Mouse (Mus musculus) kidney, adult 8-10 months (tissue): Measurements from ENCODE around the gene Ccdc177.
A peak's percentile ranks its signal among the peaks of the same experiment; 100 is the strongest.
"Not testable (repeated sequence)": the region's sequence is repeated elsewhere in the genome, so short reads cannot be mapped to it uniquely, and the experiment has no call there.

Source experiments
- DNase-seq, 2 experiments: peaks; one replicate each; pipeline ENCODE4 v3.0.0; 2022

The Ccdc177 gene

DNA sequence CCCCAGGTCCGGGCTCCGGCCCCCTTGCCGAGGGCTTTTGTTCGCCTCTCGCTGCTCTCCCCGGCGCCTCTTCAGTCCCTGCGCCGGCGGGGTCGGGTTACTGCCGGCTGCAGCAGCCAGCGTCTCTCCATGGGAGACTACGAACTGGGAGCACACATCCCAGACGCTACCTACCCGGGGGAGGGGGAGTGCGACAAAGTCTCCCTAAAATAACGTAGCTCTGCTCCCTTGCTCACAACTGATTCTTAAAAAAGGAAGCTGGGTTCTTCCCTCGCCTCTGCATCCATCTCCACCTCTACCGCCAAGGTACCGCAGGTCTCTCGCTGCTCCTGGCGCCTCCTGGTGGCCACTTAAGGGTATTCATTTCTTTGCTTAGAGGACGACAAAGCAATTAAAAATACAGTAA, at the start of gene Ccdc177:
Ccdc177 (minus strand) TSS at position 292 of the 406 bp plus-strand sequence.
- peak; percentile 64 to 78 for DNase-seq

DNA sequence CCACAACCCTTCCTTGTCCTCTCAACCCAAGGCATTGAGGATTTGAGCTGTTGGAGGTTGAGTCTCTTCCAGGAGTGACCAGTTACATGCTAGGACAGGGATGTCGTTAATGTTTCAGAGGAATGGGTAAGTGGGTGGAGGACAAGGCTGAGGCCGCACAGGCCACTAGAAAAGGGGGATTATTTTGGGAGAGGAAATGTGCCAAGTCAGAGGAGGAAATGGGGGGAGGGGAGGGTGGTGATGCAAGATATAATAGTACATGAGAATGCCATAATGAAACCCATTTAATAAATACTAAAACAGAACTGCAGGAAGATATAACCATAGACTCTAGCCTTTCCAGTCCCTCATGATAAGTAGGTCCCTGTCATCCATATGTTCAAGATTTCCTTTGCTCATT, 49.5 kb upstream of the Ccdc177 start:
- no peak for DNase-seq

DNA sequence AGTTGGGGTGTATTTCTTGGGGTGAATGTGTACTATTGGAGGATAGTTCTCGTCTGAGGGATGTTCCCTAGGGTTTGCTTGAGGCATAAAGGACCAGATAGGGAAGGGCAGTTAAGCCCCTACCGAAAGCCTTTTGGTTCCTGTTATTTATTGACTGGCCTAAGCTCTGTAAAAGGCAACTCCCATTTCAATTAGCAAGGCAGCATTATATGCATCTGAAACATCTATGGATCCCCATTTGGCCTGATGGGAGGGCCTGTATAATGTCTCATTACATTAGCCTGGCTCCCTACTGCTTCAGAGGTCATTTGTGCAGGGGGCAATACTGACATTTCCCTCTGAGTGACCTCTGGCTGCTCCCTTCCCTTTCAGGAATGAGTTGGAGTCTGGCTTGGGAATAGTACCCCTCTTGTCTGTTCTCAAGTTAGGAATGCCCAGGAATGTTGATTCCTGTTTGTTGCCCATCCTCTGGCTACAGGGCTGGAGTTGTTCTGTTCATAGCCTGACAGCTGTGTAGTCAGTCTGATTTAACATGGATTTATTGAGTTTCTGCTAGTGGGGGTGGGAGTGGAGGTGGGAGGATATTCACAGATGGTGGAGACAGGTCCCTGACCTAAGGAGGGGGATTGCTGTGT, 47.1 kb upstream of the Ccdc177 start:
- no peak for DNase-seq

DNA sequence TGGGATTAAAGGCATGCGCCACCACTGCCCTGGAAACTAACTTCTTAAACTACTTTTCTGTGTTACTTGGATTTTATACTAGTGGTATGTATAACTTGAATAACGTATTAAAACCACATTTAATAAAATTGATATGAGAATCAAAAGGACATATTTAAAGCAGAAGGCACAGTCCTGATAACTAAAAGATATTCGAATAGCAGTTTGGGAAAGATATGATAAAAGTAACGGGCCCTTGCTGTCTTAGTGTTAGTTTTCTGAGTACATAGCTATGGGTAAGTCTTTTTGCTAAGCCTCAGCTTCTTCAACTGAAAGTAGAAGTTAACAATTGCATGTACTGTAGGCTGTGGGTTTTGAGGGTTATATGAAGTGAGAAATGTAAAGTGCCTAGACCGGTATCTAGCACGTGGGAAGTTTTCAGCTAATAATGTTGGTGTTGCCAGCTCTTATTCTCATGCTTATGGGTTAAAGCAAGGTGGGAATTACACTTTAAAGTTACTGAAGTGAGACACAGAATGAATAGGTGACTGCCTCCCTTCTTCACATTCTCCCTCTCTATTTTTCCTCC, 44.5 kb upstream of the Ccdc177 start:
- no peak for DNase-seq

DNA sequence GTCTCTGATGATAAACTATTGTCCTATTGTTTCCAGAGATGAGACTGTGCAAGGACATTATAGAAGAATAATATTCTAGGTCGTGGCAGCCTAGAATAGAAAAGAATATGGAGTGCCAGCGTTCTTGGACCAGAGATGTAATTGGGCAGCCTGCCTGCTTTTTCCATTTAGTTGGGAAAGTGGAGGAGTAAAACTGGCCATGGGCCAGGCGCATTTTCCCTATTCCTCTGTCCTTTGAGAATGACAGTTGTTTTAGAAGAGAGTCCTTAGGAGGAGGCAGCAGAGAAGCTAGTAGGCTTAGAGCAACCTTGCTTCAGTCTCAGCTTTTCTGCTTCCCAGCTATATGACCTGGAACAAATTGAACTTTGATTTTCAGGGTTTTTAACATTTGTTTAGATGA, 43.4 kb upstream of the Ccdc177 start:
- DNase-seq = peak; percentile 43 to 63

DNA sequence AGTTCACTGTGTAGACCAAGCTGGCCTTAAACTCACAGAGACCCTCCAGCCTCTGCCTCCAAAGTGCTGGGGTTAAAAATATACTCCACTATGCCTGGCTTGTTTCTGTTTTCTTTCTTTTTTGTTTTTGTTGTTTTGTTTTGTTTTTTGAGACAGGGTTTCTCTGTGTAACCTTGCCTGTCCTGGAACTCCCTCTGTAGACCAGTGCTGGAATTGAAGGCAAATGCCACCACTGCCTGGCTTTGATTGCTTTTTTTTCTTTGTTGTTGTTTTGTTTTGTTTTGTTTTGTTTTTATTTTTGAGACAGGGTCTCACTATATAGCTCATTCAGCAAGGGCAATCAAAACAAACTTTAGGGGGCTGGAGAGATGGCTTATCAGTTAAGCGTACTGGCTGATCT, 41.0 kb upstream of the Ccdc177 start:
- no peak for DNase-seq

DNA sequence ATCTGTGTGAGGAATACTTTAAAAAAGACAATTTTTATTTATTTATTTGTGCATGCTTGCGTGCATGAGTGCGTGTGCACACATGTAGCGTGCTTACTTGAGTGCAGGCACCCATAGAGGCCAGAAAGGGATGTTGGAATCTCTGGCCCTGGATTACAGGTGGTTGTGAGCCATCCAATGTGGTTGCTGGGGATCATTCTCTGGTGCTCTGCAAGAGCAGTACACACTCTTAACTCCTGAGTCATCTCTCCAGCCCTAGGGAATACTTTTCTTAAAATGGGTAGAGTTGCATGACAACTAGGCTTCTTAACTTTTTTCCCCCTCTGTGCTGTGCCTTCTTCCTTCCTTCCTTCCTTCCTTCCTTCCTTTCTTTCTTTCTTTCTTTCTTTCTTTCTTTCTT, 39.7 kb upstream of the Ccdc177 start:
- no peak for DNase-seq

DNA sequence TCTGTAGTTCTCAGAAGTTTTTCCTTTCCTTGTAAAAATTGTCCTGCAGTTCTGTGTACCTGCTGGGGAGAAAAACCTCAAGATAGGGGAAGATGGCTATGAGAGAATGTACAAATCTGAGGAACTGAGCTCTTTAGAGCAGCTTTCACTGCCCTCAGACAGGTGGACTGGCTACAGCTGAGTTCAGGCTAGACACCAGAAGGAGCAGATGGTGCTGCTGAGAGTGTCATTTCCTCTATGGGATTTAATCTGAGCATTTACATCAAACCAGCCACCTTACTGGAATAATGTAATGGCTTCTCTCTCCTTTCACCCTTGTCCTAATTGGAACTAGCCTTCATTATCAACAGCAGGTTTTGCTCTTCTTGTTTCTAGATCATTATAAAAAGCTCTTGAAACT, 37.8 kb upstream of the Ccdc177 start:
- DNase-seq = no peak

DNA sequence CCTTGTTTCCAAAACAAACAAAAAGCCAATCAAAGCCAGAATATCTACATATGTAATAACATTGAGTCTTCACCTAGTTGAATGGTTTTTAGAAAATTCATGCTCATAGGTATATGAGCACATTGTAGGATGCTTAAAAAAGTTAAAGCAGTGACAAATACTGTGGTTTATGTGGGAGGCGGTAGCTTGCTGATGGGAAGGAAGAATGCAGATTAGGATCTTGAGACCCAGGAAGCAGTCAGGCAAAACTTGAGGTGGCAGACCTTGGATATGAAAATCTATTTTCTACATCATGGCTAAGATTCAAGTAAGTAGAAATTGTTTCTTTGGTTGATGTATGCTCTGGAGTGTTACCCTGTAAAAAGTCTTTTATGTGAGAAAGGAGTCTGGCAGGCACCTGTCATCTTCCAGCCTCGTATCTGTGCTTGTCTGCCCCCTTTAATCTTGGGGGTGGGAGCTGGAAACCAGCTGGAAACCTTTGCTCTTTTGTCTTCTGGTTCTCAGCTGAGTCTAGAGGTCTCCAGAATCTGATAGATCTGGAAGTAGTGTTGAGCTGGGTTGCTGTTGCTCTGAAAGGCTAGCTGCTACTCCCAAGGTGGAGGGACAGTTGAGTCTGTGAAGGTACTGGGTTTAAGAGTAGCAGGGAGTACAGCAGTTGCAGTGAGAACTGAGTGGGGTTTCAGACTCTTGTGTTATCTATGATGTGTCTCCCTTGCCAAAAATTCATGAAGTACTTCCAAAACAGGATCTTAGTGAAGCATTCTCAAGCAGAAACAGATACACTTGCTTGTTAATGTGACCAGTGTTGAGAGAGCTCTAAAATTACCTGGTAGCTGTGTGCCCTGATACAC, 34.7 kb upstream of the Ccdc177 start:
- no peak for DNase-seq

DNA sequence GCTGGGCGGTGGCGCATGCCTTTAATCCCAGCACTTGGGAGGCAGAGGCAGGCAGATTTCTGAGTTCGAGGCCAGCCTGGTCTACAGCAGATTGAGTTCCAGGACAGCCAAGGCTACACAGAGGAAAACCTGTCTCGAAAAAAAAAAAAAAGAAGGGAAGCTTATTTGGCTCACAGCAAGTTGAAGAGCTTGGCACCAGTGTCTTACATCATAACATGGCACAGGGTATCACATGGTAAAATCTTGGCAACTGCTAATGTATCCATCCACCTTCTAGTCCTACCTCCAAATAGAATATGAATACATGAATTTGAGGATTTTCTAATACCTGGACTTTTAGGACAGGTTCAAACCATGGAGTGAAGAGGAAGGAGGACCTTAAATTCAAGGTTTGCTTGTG, 34.0 kb upstream of the Ccdc177 start:
- DNase-seq = no peak

DNA sequence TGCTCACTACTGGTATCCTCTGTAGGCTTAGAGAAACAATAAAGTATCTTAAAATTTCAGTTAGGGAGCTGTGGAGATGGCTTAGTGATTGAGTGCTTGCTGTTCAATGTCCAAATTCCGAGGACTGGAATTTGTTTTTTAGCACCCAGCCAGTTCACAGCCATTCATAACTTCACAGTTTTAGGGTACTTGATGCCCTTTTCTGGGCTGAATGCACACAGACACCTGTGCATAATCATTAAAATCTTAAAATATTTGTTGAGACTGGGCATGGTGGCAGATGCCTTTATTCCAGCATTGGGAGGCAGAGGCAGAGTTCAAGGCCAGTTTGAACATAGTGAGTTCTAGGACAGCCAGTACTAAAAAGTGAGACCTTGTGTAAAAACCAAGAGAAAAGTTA, 33.0 kb upstream of the Ccdc177 start:
- DNase-seq = peak; percentile 52 to 57

DNA sequence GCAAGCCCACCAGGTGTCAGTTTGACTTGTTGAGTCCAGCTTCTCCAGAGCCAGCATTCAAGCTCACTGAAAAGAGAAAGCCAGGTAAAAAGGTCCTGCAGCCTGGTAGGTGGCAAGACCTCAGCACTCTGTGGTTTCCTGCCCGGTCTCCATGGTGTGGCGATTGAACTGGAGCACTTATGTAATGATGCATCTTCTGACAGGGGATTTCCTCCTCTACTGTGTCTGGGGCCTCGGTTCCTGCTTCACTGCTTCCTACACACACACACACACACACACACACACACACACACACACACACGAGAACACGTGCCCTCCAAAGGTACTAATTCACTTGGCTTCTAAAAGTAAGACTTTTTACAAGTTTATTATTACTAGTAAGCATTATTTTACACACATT, 32.4 kb upstream of the Ccdc177 start:
- peak; percentile 60 to 75 for DNase-seq

DNA sequence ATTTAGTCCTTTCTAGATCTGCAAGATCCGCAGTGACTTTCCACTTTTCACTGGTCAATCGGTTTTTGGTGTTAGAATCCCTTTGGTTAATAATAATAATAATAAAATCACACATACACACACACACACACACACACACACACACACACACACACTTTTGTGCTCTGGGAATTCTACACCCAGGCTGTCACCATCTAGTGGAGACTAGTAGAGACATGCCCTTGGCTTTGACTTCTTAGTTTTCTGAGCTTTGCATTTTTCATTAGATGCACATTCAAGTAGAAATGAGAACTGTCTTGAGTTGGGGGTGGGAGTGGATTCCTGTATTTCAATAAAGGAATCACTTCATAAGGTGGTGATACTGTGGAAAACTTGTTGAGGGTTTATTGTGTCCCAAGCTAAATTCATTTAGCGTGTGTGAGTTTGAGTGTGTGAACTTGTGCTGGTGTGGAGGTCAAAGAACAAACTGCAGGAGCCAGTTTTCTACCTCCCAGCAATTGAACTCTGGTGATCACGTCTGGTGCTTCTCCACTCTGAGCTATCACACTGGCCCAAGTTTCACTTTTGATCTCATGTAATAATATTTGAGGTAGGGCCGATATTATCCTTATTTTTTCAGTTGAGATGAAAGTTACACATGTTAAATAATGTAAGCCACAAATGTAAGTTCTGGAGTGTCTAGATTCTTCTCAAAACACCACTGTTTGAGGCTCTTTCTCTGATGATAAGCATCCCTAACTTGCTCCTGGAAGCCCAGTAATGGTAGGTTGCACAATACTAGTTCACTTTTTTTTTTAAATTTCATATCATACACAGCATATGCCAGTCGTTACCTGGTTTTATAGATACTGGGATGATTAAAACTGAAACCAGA, 31.3 kb upstream of the Ccdc177 start:
- peak; percentile 53 to 58 for DNase-seq

DNA sequence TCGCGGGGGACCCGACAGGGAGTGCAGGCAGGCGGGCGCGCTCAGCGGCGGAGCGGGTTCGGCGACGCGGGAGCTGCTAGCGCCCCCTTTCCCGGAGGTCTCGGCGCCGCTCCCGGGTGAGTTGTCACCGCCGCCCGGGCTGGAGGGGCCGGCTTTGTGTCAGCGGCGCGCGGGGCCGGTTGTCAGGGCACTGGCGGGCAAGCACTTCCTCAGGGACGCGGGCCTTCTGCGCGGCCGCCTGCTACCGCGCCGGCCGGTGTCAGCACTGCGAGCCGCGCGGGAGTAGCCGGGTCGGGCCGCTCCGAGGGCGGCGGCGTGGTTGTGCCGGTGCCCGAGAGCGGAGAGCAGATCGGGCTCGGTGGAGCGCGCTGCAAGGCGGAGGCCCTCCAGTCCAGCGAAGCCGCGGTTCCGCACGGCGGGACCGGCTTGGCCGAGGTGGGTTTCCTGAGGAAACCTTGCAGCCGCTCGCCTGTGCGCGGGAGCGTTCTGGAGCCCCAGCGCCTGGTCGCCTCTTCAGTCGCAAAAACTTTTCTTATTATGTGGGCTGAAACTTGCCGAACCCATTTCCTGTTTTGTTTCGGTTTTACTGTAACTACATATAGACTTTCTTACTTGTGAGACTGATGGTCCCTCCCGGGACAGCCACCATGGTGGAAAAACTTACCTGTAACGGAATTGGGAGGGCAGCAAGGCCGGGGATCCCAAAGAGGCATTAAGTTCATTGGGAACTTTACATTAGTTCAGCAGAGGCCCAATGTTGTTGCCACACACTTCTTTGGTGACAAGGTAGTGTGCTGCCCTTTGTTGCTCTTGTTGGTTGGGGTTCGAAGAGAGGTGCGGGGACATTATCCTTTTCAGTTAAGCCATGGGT, 30.4 kb upstream of the Ccdc177 start:
- DNase-seq = peak in 1 of 2 experiments; percentile 41

DNA sequence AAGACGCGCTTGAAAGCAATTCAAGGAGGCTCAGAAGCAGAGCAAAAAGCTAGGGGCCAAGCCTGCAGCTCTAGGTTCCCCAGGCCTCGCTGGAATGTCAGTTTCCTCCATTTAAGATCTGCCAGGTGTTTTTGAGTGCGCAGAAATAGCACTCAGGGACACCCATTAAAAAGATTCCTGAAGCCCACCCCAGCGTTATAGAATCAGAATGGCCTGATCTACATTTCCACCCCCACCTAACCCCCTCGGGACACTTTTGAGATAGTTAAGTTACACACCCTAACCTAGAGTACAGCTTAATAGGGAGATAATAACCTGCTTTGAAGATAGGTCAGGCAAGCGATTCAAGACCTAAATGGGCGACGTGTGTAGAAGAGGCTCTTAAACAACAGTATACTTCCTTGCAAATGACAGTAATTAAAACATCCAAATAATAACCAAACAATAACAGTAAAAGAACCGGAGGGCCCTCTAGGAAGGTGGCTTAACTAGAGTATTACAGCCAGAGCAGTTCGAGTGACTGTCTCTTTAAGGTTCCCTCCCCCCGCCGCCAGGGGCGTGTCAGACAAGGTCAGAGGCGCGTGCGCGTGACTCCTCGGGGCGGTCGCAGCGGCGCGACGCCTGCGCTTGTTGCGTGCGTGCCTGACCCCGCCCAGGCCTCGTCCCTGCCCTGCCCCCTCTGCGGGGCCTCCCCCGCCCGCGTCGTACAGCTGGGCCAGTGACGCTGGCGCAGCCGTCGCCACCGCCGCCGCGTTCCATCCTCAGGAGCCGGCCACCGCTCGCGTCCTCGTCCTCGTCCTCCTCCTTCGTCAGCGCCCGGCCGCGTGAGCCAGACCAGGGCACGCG, 29.6 kb upstream of the Ccdc177 start, which contains the start of gene Susd6:
Susd6 (plus strand) TSS at position 662 of the 846 bp plus-strand sequence.
- peak; percentile 98 to 99 for DNase-seq

DNA sequence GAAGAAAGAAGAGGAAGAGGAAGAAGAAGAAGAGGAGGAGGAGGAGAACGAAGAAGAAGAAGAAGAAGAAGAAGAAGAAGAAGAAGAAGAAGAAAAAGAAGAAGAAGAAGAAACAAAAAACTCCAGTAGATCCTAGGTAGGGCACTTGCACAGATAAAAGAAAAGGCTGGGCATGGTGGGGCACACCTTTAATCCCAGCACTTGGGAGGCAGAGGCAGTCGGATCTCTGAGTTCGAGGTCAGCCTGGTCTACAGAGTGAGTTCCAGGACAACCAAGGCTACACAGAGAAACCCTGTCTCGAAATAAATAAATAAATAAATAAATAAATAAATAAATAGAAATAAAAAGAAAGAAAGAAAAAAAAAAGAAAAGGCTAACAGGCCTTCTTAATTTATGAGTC, 28.8 kb upstream of the Ccdc177 start:
- DNase-seq = not testable (repeated sequence)

DNA sequence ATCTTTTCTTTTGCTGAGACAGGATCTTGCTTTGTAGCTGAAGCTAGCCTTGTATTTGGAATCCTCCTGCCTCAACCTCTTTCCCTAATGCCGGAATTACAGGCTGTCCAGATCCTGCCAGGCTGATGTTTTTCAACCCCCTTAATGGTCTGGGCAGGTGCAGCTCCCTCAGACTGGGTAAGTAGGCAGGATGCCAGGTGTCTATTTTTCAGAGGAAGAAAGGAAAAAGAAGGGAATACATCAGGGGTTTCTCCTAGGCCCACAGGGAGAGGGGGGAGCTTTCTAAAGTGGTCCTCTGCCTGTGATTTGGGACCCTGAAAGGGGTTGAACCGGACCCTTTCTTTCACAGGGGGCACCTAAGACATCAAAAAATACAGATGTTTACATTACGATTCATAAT, 27.7 kb upstream of the Ccdc177 start:
- DNase-seq = no peak

DNA sequence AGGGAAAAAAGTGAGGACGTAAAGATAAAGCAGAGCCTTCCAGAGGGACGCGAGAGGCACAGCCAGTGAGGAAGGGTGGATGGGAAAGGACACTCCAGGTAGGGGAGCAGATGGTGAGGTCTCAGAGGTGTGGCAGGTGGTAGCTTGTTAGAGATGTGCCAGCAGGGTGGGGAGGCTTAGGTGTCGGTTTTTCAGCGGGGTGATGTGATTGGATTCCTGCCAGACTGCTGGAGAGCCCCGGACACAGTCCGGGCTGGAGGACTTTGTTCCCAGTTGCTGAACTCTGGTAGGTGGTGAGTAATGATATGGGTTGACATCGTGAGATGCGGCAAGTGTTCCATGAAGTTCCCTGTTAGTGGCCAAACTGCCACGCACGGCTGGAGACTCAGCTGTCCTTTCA, 27.1 kb upstream of the Ccdc177 start:
- peak; percentile 77 to 82 for DNase-seq

DNA sequence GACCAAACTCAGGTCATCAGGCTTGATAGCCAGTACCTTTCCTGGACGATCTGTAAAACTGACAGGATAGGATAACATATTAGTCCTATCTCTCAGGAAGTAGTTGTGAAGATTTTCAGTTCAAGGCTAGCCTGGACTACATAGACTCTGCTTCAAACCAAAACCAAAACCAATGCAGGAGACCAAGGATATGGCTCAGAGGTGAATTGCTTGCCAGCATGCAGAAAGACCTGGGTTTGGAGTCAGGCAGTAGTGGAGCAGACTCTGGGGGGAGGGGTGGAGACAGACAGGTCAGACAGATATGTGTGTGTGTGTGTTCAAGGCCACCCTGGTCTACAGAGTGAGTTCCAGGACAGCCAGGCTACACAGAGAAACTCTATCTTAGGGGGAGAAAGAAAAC, 26.1 kb upstream of the Ccdc177 start:
- no peak for DNase-seq

DNA sequence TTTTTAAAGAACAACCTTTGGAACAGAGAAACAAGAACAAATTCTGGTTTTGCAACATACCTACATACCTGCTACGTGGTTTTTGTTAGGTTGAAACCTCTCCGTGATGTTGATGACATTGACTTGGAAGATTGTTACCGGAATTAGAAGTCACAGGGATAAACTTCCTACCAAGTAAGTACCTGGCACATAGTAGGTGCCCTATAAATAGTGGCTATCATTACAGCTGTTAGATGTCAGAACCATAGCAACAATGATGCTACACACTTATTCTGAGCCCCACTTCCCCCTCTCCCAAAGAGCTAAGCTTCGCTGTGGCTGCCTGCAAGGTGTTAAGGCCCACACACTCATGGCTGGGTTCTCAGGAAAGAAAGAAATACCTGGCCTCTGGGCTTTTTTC, 25.1 kb upstream of the Ccdc177 start:
- no peak for DNase-seq

DNA sequence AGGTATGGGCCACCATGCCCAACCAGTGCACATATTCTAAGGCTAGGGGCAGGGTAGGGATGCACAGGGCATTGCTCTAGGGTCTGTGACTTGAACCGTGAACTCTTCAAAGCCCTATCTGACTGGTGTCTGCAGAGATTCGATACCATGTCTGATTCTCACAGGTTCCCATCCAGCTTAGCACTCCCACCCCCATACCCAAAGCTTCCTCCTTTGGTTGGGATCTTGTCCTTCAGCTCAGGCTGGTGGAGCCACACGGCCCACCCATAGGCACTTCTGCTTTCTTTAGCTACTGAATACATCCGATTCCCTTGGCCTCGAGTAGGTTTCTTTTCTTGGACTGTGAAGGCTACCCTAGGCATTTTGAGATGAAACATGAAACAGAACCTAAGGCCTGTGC, 24.5 kb upstream of the Ccdc177 start:
- no peak for DNase-seq
